Mouse (Mus musculus) liver, embryonic 16.5 days (tissue): ENCODE data around the gene Zfp383. TPM values are rescaled to one million over a fixed set of nuclear protein-coding genes. Genes with fewer than 3 reads are reported as not detected.
A peak's percentile ranks its signal among the peaks of the same experiment; 100 is the strongest.
"Not testable (repeated sequence)": the region's sequence is repeated elsewhere in the genome, so short reads cannot be mapped to it uniquely, and the experiment has no call there.

ENCODE experiments used
- ATAC-seq: fragments of 200-750 bp; cut with Nextera tagmentation; 2 replicates; pipeline ENCODE4 v1.8.0; 2017; ENCODE audit warnings: low read depth, mild to moderate bottlenecking, moderate number of reproducible peaks, moderate library complexity
- H3K27ac ChIP-seq: fragments of 300-500 bp; sonication (generic); 2 replicates; pipeline ENCODE4 v1.5.1; 2014; ENCODE audit warnings: mild to moderate bottlenecking, low read length
- H3K27me3 ChIP-seq: fragments of 300-500 bp; sonication (generic); 2 replicates; pipeline ENCODE4 v1.6.1; 2014; ENCODE audit warnings: low read depth, low read length, mixed read lengths; ENCODE audit not compliant: control insufficient read depth, insufficient read depth
- H3K36me3 ChIP-seq: fragments of 300-500 bp; sonication (generic); 2 replicates; pipeline ENCODE4 v1.6.1; 2014; ENCODE audit warnings: mild to moderate bottlenecking; ENCODE audit not compliant: control insufficient read depth, insufficient read depth
- H3K4me1 ChIP-seq: fragments of 300-500 bp; sonication (generic); 2 replicates; pipeline ENCODE4 v1.6.1; 2014; ENCODE audit warnings: low read depth, low read length, mixed read lengths; ENCODE audit not compliant: control insufficient read depth
- H3K4me2 ChIP-seq: fragments of 300-500 bp; sonication (generic); 2 replicates; pipeline ENCODE4 v1.6.1; 2014; ENCODE audit warnings: low read depth, low read length, mixed read lengths
- H3K4me3 ChIP-seq: fragments of 300-500 bp; sonication (generic); 2 replicates; pipeline ENCODE4 v1.5.1; 2014; ENCODE audit warnings: low read depth, mild to moderate bottlenecking, low read length
- H3K9ac ChIP-seq: fragments of 300-500 bp; sonication (generic); 2 replicates; pipeline ENCODE4 v1.6.1; 2014; ENCODE audit warnings: low read depth, low read length
- H3K9me3 ChIP-seq: fragments of 300-500 bp; sonication (generic); replicated peaks from 2 replicates; pipeline ENCODE4 v1.6.1; 2016; ENCODE audit warnings: low read length; ENCODE audit not compliant: control insufficient read depth
- WGBS: fragments of 180-500 bp; shearing (Covaris S2); extraction: QIAGEN DNeasy Blood & Tissue Kit; methylation state at CpG from one replicate; pipeline ENCODE4 v1.1.7; 2014; ENCODE audit not compliant: insufficient replicate concordance; 5-methylcytosine and 5-hydroxymethylcytosine counted together
- polyA plus RNA-seq: library from polyadenylated mRNA; unstranded; fragments of >200 nt; fragmentation: Nextera tagmentation; extraction: Ambion mirVana; gene quantifications from 2 replicates; pipeline ENCODE4 v1.2.1, GENCODE M21; 2015

Zfp383 gene
- polyA plus RNA-seq: 0.44 and 0.50 TPM in 2 replicates

DNA sequence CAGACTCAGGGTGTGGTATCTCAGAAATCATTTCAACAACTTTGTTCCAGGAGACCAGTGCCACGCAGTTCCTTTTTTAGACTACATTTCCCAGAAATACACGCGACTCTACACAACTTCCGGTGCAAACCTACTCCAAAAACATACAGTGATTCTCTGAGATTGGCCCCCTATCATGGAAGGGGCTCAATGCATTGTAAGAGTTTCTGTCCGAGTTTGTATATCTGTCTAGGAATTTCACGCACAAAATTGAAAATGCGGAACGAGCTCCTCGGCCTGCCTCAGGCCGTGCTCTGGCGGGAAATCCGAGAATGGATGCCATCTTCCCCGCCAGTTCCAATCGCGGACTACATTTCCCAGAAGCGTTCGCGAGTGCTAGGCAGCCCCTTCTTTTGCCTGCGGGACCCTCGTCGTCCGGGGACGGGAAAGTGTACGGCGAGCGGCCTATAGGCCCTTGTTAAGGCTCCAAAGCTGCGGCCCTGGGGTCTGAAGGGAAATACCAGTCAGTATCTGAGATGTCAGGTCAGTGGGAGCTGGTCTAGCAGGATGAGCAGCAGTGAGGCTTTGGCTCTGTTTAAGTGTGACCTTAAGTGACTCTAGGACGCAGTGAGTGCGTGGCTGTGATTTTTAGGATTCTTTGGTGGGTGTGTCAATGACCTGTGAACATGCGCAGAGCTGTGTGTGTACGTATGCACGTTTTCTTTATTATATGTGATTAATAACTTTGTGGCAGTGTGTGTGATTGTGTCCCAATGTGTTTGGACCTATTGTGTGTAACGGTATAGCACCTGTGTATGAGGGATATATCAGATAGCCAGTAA is at the start of gene Zfp383:
Zfp383 (plus strand) TSS at position 94 of the 821 bp plus-strand sequence.
- Histone ChIP-seq H3K36me3 (no peaks in the 10 kb centered on the region), H3K9ac (peak within 1 kb of the TSS; percentile 70), H3K4me1 (no peaks in the 10 kb centered on the region; the same call in 1 of the 2 replicates), H3K27me3 (no peaks in the 10 kb centered on the region), H3K9me3 (no peaks in the 10 kb centered on the region), H3K4me3 (peak within 1 kb of the TSS; percentile 74), H3K4me2 (peak within 1 kb of the TSS; percentile 78), H3K27ac (peak within 1 kb of the TSS; percentile 56; the same call in 1 of the 2 replicates)
- under 1% methylated on average over 33 of the region's 33 CpGs for WGBS
- ATAC-seq: peak; percentile 58

DNA sequence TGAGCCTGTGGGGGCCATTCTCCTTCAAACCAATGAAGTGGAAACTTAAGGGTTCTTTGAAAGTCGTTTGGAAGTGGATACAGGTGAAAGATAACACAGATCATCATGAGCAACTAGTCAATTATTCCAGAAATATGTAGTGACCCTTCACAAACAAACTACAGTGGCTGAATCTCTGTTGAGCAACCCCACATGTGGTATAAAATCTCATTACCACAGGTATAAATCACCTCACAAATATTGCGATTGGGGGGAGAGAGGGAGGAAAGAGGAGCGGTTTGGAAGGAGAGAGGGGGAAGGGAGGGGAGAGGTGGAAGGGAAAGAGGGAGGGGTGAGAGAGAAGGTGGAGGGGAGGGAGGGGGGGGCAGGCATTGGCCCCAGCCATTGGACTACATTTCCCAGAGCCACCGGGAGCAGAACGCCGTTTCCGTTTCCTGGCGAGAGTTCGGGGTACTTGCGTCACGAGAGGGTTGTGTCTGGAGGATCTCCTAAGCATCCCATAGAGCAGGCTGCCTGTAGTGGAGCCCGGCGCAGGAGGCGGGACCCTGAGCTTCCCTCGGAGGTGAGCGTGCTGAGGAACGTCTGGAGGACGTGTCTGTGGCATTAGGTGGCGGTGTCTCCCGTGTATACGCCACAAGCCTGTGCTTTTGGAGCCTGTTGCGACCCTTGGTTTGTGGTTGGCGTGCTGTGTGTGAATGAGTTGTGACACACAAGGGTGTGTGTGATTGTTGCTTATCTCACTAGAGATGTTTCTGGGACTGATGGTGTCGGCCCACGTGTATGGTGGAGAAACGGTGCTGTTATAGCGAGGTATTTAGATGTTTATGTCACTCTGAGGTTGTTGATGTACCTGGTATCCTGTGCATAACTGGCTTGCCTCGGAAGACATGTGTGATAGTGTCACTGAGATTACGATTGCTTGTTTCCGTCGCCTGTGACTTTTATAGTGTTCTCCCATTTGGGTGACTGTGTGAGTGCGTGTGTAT is 48.2 kb upstream of the Zfp383 start, which contains the start of gene Zfp420:
Zfp420 (plus strand) TSS at position 448 of the 986 bp plus-strand sequence.
- Histone ChIP-seq H3K9me3 (no peaks in the 10 kb centered on the region), H3K4me1 (peaks cover 6% of the 10 kb centered on the region; the same call in 1 of the 2 replicates), H3K4me2 (peak within 1 kb of the TSS; percentile 76), H3K27ac (no peak within 1 kb of the TSS), H3K4me3 (peak within 1 kb of the TSS; percentile 64), H3K27me3 (no peaks in the 10 kb centered on the region), H3K9ac (peak within 1 kb of the TSS; percentile 57), H3K36me3 (no peaks in the 10 kb centered on the region)
- peak; percentile 97 for ATAC-seq
- 5% methylated on average over 32 of the region's 32 CpGs for WGBS

DNA sequence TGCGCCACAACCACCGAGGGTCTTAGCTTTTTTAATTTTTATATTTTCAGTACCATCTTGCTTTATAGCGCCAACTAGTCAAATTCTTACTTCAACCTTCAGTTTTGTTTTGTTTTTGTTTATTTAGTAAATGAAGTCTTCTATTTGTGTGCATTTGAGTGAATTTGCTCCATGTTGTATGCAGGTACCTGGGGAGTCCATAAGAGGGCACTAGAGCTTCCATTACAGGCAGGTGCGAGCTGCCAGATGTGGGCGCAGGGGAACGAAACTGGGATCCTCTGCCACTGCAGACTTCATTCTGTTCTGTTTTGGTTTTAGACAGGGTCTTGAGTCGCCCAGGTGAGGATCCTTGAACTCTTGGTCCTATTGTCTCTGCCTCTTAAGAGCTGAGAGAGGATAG is 46.4 kb upstream of the Zfp383 start:
- no peak overlapping the region for H3K9ac ChIP-seq
- no peak overlapping the region for H3K4me2 ChIP-seq
- peaks cover 6% of the 10 kb centered on the region; the same call in 1 of the 2 replicates for H3K4me1 ChIP-seq
- no peak overlapping the region for H3K4me3 ChIP-seq
- WGBS: 84% methylated on average over 7 of the region's 7 CpGs
- no peak overlapping the region for H3K27ac ChIP-seq
- ATAC-seq: no peak
- no peaks in the 10 kb centered on the region for H3K36me3 ChIP-seq
- no peaks in the 10 kb centered on the region for H3K27me3 ChIP-seq
- H3K9me3 ChIP-seq: no peaks in the 10 kb centered on the region

DNA sequence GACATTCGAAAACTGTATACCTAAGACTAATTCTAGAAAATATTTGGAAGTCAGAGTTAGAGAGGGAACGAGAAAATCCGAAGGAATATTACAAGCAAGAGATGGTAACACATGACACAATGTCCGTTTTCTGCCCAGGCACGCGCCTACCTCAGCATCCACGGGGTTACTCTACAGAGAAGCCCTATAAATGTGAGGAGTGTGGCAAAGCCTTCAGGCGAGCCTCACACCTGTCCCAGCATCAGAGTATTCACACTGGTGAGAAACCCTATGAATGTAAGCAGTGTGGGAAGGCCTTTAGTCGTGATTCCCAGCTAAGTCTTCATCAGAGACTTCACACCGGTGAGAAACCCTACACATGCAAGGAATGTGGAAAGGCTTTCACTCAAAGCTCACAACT is 33.8 kb upstream of the Zfp383 start:
- WGBS: 73% methylated on average over 10 of the region's 10 CpGs
- Histone ChIP-seq H3K27ac (no peak overlapping the region), H3K27me3 (no peaks in the 10 kb centered on the region), H3K4me2 (no peak overlapping the region), H3K36me3 (peaks cover 15% of the 10 kb centered on the region), H3K9me3 (peaks cover 12% of the 10 kb centered on the region), H3K4me3 (no peak overlapping the region), H3K4me1 (no peaks in the 10 kb centered on the region), H3K9ac (no peak overlapping the region)
- no peak for ATAC-seq

DNA sequence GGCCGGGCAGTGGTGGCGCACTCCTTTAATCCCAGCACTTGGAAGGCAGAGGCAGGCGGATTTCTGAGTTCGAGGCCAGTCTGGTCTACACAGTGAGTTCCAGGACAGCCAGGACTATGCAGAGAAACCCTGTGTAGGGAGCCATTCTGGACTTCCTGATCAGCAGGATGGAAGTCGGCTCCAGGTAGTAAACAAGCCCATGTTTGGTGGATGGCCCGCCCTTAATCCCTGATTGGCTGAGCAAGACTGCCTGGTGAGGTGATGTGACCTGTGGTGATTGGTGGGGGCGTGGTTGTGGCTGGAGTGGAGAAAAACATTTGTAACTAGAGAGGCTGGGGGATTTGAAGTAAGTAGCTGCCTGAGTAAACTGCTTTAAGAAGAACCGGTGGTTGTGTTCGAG is 30.5 kb upstream of the Zfp383 start:
- H3K4me1 ChIP-seq, H3K9ac ChIP-seq, H3K4me2 ChIP-seq, H3K27me3 ChIP-seq, H3K27ac ChIP-seq, H3K4me3 ChIP-seq, ATAC-seq: not testable (repeated sequence)
- H3K36me3 ChIP-seq: peaks cover 15% of the 10 kb centered on the region
- peaks cover 12% of the 10 kb centered on the region for H3K9me3 ChIP-seq
- 78% methylated on average over 9 of the region's 9 CpGs for WGBS

DNA sequence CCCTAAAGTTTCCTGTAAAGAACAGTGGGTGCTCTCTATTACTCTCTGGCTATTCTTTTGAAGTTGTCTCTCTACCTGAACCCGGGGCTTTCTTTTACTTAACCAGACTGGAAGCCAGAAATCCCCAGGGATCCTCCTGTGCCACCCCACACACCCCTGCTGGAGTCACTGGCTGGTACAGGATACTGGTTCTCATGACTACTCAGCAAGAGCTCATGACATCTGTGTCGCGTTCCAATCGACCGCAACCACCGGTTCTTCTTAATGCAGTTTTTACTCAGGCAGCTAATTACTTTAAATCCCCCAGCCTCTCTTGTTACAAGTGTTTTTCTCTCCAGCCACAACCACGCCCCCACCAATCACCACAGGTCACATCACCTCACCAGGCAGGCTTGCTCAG is 28.0 kb upstream of the Zfp383 start:
- no peak overlapping the region for H3K9ac ChIP-seq
- no peak overlapping the region for H3K4me3 ChIP-seq
- no peak for ATAC-seq
- peaks cover 7% of the 10 kb centered on the region for H3K9me3 ChIP-seq
- no peak overlapping the region for H3K27ac ChIP-seq
- H3K4me1 ChIP-seq: no peaks in the 10 kb centered on the region
- H3K36me3 ChIP-seq: peaks cover 7% of the 10 kb centered on the region
- 70% methylated on average over 7 of the region's 7 CpGs for WGBS
- no peaks in the 10 kb centered on the region for H3K27me3 ChIP-seq
- H3K4me2 ChIP-seq: no peak overlapping the region

DNA sequence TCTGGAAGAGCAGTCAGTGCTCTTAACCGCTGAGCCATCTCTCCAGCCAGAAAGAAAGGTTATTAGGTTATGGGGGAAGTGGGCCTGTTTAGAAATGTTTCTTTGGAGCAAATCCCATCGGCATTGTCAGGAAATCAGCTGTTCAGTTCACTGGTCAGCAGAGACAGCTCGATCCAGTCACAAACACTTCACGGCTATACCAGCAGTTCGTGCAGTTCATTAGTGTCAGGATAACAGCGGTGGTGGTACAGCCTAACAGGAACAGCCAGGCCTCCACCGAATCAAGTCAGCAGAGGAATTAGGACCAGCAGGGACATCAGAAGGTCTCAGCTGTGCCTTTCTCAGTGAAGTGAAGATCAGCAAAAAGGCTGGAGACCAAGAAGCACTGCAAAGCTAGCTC is 27.1 kb upstream of the Zfp383 start:
- H3K4me2 ChIP-seq: no peak overlapping the region
- H3K36me3 ChIP-seq: no peaks in the 10 kb centered on the region
- H3K4me3 ChIP-seq: no peak overlapping the region
- no peaks in the 10 kb centered on the region for H3K27me3 ChIP-seq
- H3K9ac ChIP-seq: no peak overlapping the region
- H3K9me3 ChIP-seq: no peaks in the 10 kb centered on the region; the same call in none of the 2 replicates
- no peak overlapping the region for H3K27ac ChIP-seq
- ATAC-seq: no peak
- H3K4me1 ChIP-seq: no peaks in the 10 kb centered on the region
- WGBS: 68% methylated on average over 7 of the region's 7 CpGs

DNA sequence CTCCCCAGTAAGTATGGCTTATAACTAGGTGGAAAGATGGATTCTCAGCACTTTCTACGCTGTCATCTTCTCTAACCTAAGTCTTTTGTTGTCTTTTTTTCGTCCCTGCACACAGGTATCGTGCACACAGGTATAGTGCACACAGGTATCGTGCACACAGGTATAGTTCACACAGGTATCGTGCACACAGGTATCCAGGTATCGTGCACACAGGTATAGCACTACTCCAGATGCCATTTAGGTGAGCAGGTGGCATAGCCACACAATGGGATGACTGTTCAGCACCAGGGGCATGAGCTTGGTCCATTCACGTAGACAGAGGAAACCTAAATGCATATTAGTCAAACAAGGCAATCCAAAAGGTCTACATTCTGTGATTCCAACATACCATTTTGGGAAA is 17.5 kb upstream of the Zfp383 start:
- Histone ChIP-seq H3K36me3 (peaks cover 26% of the 10 kb centered on the region), H3K9ac (no peak overlapping the region), H3K9me3 (peaks cover 33% of the 10 kb centered on the region), H3K27me3 (no peaks in the 10 kb centered on the region), H3K4me3 (no peak overlapping the region), H3K27ac (no peak overlapping the region), H3K4me2 (no peak overlapping the region), H3K4me1 (no peaks in the 10 kb centered on the region)
- 80% methylated on average over 7 of the region's 7 CpGs for WGBS
- no peak for ATAC-seq
